ENCODE assay signal across 8 mouse cellular contexts in genomic region chr17:26244101-26244841, GRCm38 (mm10). TPM values are rescaled to one million over a fixed set of nuclear protein-coding genes. Genes with fewer than 3 reads are reported as not detected.
DNase-seq lines count a peak whose midpoint lies in the region; ATAC-seq lines count a peak whose summit lies in the region.

Gene Fam234a (minus strand): TSS chr17:26244242.

- H3K27ac ChIP-seq in forebrain, embryonic 15.5 days (replicated peaks), result peak within 1 kb of the TSS; percentile 84
- peak within 1 kb of the TSS; percentile 67 for H3K27ac ChIP-seq in liver, embryonic 16.5 days (ENCODE audit: low read length)
- H3K27ac ChIP-seq in neural tube, embryonic 12.5 days, result peak within 1 kb of the TSS; percentile 50; the same call in 1 of the 2 replicates

- intact Hi-C loops in heart, postnatal 14 days (cut with DNase I), result loop anchor here (5.0 kb wide), 1 partner anchor 122 kb away; the partner anchor contains the start of gene Mrpl28

- peak within 1 kb of the TSS; percentile 78 for H3K4me2 ChIP-seq in forebrain, embryonic 15.5 days (replicated peaks)
- H3K4me2 ChIP-seq in liver, embryonic 16.5 days (ENCODE audit: low read depth, low read length), result peak within 1 kb of the TSS; percentile 85
- peak within 1 kb of the TSS; percentile 73 for H3K4me2 ChIP-seq in neural tube, embryonic 12.5 days (replicated peaks)

- H3K36me3 ChIP-seq in forebrain, embryonic 15.5 days, result no peaks in the 10 kb centered on the region
- H3K36me3 ChIP-seq in liver, embryonic 16.5 days (ENCODE audit: control insufficient read depth, insufficient read depth), result no peaks in the 10 kb centered on the region
- no peaks in the 10 kb centered on the region for H3K36me3 ChIP-seq in neural tube, embryonic 12.5 days

- peak; percentile 93 for DNase-seq in ES-CJ7 (ENCODE audit: low read depth, low spot score)
- peak; percentile 93 for DNase-seq in cerebellum, adult 11-12 months
- peak; percentile 94 to 96 for DNase-seq in heart, postnatal 14 days
- DNase-seq in large intestine, adult 2 months (ENCODE audit: low read depth, low spot score), result no peak
- DNase-seq in telencephalon, adult 2 months (ENCODE audit: low read depth, low spot score), result peak; percentile 94

- ATAC-seq in forebrain, embryonic 15.5 days (replicated peaks), result peak; percentile 96
- peak; percentile 95 for ATAC-seq in liver, embryonic 16.5 days (ENCODE audit: low read depth)
- peak; percentile 96 for ATAC-seq in neural tube, embryonic 12.5 days (ENCODE audit: low FRiP score, low read depth)

- 7% methylated on average over 33 of the region's 33 CpGs for WGBS in forebrain, embryonic 15.5 days
- 5% methylated on average over 33 of the region's 33 CpGs for WGBS in large intestine, adult 2 months
- WGBS in liver, embryonic 16.5 days (ENCODE audit: insufficient replicate concordance), result 8% methylated on average over 29 of the region's 33 CpGs
- 8% methylated on average over 33 of the region's 33 CpGs for WGBS in neural tube, embryonic 12.5 days

- no peaks in the 10 kb centered on the region for H3K27me3 ChIP-seq in forebrain, embryonic 15.5 days
- H3K27me3 ChIP-seq in liver, embryonic 16.5 days (ENCODE audit: control insufficient read depth, insufficient read depth, low read depth, low read length), result no peaks in the 10 kb centered on the region
- H3K27me3 ChIP-seq in neural tube, embryonic 12.5 days (replicated peaks), result no peaks in the 10 kb centered on the region

- peak within 1 kb of the TSS; percentile 64 for H3K4me3 ChIP-seq in forebrain, embryonic 15.5 days
- peak within 1 kb of the TSS; percentile 70 for H3K4me3 ChIP-seq in liver, embryonic 16.5 days (ENCODE audit: low read depth, low read length)
- peak within 1 kb of the TSS; percentile 60 for H3K4me3 ChIP-seq in neural tube, embryonic 12.5 days

- H3K4me1 ChIP-seq in forebrain, embryonic 15.5 days, result peaks cover 18% of the 10 kb centered on the region
- H3K4me1 ChIP-seq in liver, embryonic 16.5 days (ENCODE audit: control insufficient read depth, low read depth, low read length), result peaks cover 34% of the 10 kb centered on the region
- no peaks in the 10 kb centered on the region; the same call in 1 of the 2 replicates for H3K4me1 ChIP-seq in neural tube, embryonic 12.5 days

- no peaks in the 10 kb centered on the region for H3K9me3 ChIP-seq in forebrain, embryonic 15.5 days
- H3K9me3 ChIP-seq in liver, embryonic 16.5 days (replicated peaks; ENCODE audit: control insufficient read depth, low read length), result no peaks in the 10 kb centered on the region
- H3K9me3 ChIP-seq in neural tube, embryonic 12.5 days, result no peaks in the 10 kb centered on the region

- peak within 1 kb of the TSS; percentile 80 for H3K9ac ChIP-seq in forebrain, embryonic 15.5 days (replicated peaks)
- peak within 1 kb of the TSS; percentile 64 for H3K9ac ChIP-seq in liver, embryonic 16.5 days (ENCODE audit: low read depth, low read length)
- H3K9ac ChIP-seq in neural tube, embryonic 12.5 days, result peak within 1 kb of the TSS; percentile 54

RNA-seq across cellular contexts. Expression of gene Fam234a, which starts in this region (rescaled TPM):
- polyA plus RNA-seq in forebrain, embryonic 15.5 days (2015; fragmentation: Nextera tagmentation; extraction: Ambion mirVana), result 23.3 and 27.8 TPM in 2 replicates
- total RNA-seq in heart, postnatal 14 days (2021), result 10 to 100 TPM; 92.5 to 95.8 TPM
- polyA plus RNA-seq in large intestine, adult 2 months (2012; rRNA removed), result 186 and 243 TPM in 2 replicates
- polyA plus RNA-seq in liver, embryonic 16.5 days (2015; fragmentation: Nextera tagmentation; extraction: Ambion mirVana), result 18.5 and 21.4 TPM in 2 replicates
- 28.6 and 29.9 TPM in 2 replicates for polyA plus RNA-seq in neural tube, embryonic 12.5 days (2016; fragmentation: Nextera tagmentation; extraction: Ambion mirVana)
